Mouse (Mus musculus): ENCODE data around the gene Cacna1h. TPM values are rescaled to one million over a fixed set of nuclear protein-coding genes. Genes with fewer than 3 reads are reported as not detected.

Gene Cacna1h
- polyA plus RNA-seq, 1 experiment, result 118 TPM

- DNase-seq (ENCODE audit: low read depth), result no peak
- no peak for TF ChIP-seq CTCF (IDR thresholded peaks at IDR 0.05; ENCODE audit: borderline replicate concordance, extremely low read depth, insufficient read depth, insufficient read length)
- TF ChIP-seq POLR2A (IDR thresholded peaks at IDR 0.05; ENCODE audit: borderline replicate concordance, extremely low read depth, insufficient read depth, insufficient read length, poor library complexity, severe bottlenecking), result no peak
These were observed 11.5 kb upstream of the Cacna1h start for GRCm38 (mm10) chr17:25445074-25445473.

- no peak for DNase-seq (ENCODE audit: low read depth)
- TF ChIP-seq POLR2A (IDR thresholded peaks at IDR 0.05; ENCODE audit: borderline replicate concordance, extremely low read depth, insufficient read depth, insufficient read length, poor library complexity, severe bottlenecking) (no peak), CTCF (IDR thresholded peaks at IDR 0.05; ENCODE audit: borderline replicate concordance, extremely low read depth, insufficient read depth, insufficient read length) (no peak)
These were observed 9.3 kb upstream of the Cacna1h start for GRCm38 (mm10) chr17:25442889-25443288.

DNA sequence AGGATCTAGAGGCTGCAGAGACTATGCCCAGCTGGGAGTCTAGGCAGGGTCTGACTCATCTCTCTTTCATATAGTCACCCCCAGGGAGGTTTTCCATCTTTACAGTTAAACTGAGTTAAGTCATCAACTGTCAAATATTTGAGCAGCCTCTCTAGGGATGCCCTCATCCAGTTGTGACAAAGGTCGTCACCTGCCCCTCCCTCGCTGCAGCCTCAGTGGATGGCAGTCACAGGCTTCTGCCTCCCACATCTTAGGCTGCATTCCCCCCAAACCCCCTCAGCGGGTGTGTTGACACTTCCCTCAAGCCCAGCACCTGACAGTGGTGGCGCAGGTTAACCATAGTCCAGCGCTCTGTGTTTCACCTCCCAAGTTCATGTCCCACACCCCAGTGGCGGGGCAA is 7.8 kb upstream of the Cacna1h start:
- DNase-seq (ENCODE audit: low read depth), result no peak
- TF ChIP-seq CTCF (IDR thresholded peaks at IDR 0.05; ENCODE audit: borderline replicate concordance, extremely low read depth, insufficient read depth, insufficient read length) (no peak), POLR2A (IDR thresholded peaks at IDR 0.05; ENCODE audit: borderline replicate concordance, extremely low read depth, insufficient read depth, insufficient read length, poor library complexity, severe bottlenecking) (no peak)

- TF ChIP-seq POLR2A (IDR thresholded peaks at IDR 0.05; ENCODE audit: borderline replicate concordance, extremely low read depth, insufficient read depth, insufficient read length, poor library complexity, severe bottlenecking), result 0 out of 2 replicates have a peak, but pooled peaks have one; percentile 15
- no peak for TF ChIP-seq CTCF (IDR thresholded peaks at IDR 0.05; ENCODE audit: borderline replicate concordance, extremely low read depth, insufficient read depth, insufficient read length)
- DNase-seq (ENCODE audit: low read depth), result peak; percentile 70
These were observed 363 bp downstream of the Cacna1h start for GRCm38 (mm10) chr17:25433223-25433616.

DNA sequence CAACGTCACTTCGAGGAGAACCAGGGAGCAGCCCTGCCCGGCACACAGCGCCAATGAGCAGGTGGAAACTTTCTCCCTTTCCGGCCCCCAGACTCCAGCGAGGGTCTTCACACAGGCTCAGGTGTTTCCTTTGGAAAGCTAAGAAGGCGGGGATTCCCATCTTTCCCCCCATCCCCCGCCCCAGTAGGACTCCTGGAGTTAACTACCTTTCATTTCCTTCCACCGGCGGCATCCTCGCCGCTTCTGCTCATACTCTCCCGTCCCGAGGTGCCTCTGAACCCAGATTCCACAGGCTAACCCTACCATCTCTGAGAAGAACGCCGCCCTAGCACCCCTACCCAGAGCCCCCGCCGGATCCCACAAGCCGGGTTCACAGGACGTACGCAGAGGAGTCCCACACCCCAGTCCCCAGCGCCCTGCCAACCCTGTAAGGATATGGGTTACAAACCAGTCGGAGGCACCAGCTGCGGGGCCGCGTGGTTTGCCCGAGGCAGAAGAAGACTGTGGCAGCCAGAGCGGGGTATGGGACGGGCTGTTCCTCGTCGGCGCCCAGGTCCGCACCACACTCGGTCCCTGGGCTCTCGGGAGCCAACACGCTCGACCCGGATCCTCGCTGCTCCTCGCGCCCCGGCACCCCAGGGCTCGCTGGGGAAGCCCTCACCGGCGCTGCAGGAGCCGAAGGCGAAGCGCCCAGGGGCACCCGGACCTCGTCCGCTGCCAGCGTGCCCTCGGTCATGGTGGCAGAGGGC is 976 bp downstream of the Cacna1h start:
- TF ChIP-seq POLR2A (IDR thresholded peaks at IDR 0.05; ENCODE audit: borderline replicate concordance, extremely low read depth, insufficient read depth, insufficient read length, poor library complexity, severe bottlenecking), result no peak
- no peak for TF ChIP-seq CTCF (IDR thresholded peaks at IDR 0.05; ENCODE audit: borderline replicate concordance, extremely low read depth, insufficient read depth, insufficient read length)
- peak; percentile 55 for DNase-seq (ENCODE audit: low read depth)

- no peak for DNase-seq (ENCODE audit: low read depth)
- TF ChIP-seq POLR2A (IDR thresholded peaks at IDR 0.05; ENCODE audit: borderline replicate concordance, extremely low read depth, insufficient read depth, insufficient read length, poor library complexity, severe bottlenecking), result no peak
- no peak for TF ChIP-seq CTCF (IDR thresholded peaks at IDR 0.05; ENCODE audit: borderline replicate concordance, extremely low read depth, insufficient read depth, insufficient read length)
These were observed 3.0 kb downstream of the Cacna1h start for GRCm38 (mm10) chr17:25430534-25430933.

GRCm38 (mm10) chr17:25429886-25430285 is 3.7 kb downstream of the Cacna1h start:
- TF ChIP-seq CTCF (IDR thresholded peaks at IDR 0.05; ENCODE audit: borderline replicate concordance, extremely low read depth, insufficient read depth, insufficient read length) (no peak), POLR2A (IDR thresholded peaks at IDR 0.05; ENCODE audit: borderline replicate concordance, extremely low read depth, insufficient read depth, insufficient read length, poor library complexity, severe bottlenecking) (no peak)
- DNase-seq (ENCODE audit: low read depth), result no peak

DNA sequence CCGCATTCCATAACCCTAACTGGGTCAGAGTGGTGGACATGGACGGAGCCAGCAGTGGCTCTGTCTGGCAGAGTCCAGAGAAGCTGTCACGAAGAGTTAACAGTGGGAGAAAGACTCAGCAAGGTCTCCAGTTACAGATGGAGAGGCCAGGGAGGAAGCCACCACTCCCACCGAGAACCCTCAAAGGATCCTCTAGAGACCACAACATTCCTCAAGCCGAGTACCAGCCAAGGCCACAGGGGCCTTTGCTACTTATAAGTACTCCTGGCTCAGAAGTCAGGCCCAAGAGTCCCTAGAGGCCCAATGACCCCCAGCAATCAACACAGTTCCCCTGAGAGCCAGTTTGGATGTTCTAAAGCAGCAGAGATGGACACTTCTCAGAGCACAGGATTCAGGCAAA is 4.3 kb downstream of the Cacna1h start:
- no peak for TF ChIP-seq CTCF (IDR thresholded peaks at IDR 0.05; ENCODE audit: borderline replicate concordance, extremely low read depth, insufficient read depth, insufficient read length)
- TF ChIP-seq POLR2A (IDR thresholded peaks at IDR 0.05; ENCODE audit: borderline replicate concordance, extremely low read depth, insufficient read depth, insufficient read length, poor library complexity, severe bottlenecking), result no peak
- DNase-seq (ENCODE audit: low read depth), result no peak

- DNase-seq (ENCODE audit: low read depth), result peak; percentile 73
- no peak for TF ChIP-seq CTCF (IDR thresholded peaks at IDR 0.05; ENCODE audit: borderline replicate concordance, extremely low read depth, insufficient read depth, insufficient read length)
- TF ChIP-seq POLR2A (IDR thresholded peaks at IDR 0.05; ENCODE audit: borderline replicate concordance, extremely low read depth, insufficient read depth, insufficient read length, poor library complexity, severe bottlenecking), result no peak
These were observed 6.1 kb downstream of the Cacna1h start for GRCm38 (mm10) chr17:25427441-25427840.

DNA sequence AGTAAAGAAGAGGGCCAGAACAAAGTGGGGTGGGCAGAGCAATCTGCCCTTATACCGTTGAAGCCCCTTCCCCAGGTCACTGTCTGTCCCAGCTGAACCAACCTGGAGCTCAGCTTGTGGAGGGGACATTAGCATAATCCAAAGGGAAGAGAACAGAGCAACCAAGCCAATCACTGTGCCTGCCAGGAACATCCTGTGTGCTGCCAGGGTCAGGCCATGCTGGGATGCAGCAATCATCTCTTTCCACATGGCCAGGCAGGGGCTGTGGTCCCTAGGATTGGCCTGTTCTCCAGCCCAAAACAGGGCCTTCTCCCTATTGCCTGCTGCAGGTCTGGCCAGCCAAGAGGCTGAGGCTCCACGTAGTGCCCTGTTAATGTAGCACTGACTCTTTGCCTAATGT is 7.6 kb downstream of the Cacna1h start:
- TF ChIP-seq CTCF (IDR thresholded peaks at IDR 0.05; ENCODE audit: borderline replicate concordance, extremely low read depth, insufficient read depth, insufficient read length) (no peak), POLR2A (IDR thresholded peaks at IDR 0.05; ENCODE audit: borderline replicate concordance, extremely low read depth, insufficient read depth, insufficient read length, poor library complexity, severe bottlenecking) (no peak)
- DNase-seq (ENCODE audit: low read depth), result no peak

DNA sequence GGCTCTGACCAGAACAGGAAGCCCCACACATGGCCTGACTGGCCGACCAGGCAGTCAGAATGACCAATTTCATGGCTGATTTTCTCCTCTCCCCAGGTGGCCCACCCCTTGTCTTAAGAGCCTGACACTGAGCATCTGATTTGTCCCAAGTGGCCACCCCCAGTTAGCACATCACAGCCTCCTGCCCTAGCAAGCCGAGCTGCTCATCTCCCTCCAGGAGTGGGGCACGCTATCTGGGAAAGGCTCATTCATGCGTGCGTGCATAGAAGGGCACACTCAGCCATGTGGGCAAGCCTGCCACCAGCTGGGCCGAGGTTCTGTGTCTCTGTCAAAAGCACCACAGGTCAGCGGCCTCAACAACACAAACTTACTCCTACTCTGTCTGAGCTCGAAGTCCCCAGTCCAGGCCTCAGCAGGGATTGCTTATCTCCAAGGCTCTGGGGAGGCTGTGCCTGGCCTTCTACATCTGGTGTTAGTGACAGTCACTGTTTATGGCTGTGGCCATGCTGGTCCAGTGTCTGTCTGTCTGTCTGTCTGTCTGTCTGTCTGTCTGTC is 9.0 kb downstream of the Cacna1h start:
- no peak for DNase-seq (ENCODE audit: low read depth)
- TF ChIP-seq POLR2A (IDR thresholded peaks at IDR 0.05; ENCODE audit: borderline replicate concordance, extremely low read depth, insufficient read depth, insufficient read length, poor library complexity, severe bottlenecking), result no peak
- no peak for TF ChIP-seq CTCF (IDR thresholded peaks at IDR 0.05; ENCODE audit: borderline replicate concordance, extremely low read depth, insufficient read depth, insufficient read length)

- TF ChIP-seq POLR2A (IDR thresholded peaks at IDR 0.05; ENCODE audit: borderline replicate concordance, extremely low read depth, insufficient read depth, insufficient read length, poor library complexity, severe bottlenecking) (no peak), CTCF (IDR thresholded peaks at IDR 0.05; ENCODE audit: borderline replicate concordance, extremely low read depth, insufficient read depth, insufficient read length) (no peak)
- DNase-seq (ENCODE audit: low read depth), result peak; percentile 59
These were observed 12.6 kb downstream of the Cacna1h start for GRCm38 (mm10) chr17:25420998-25421397.

Measured in brain, embryonic 14.5 days (tissue).